Mouse (Mus musculus) liver, postnatal 0 days (tissue): Measurements from ENCODE around the gene Pitpnm1.

Experiments used
- CTCF ChIP-seq: sonication (generic); IDR thresholded peaks from 2 replicates; pipeline ENCODE4 v1.5.1; 2016; ENCODE audit warnings: antibody characterized with exemption, low read depth
- EP300 ChIP-seq: IDR thresholded peaks from 2 replicates; pipeline ENCODE4 v1.6.1; 2016; ENCODE audit warnings: antibody characterized with exemption, low read depth, mild to moderate bottlenecking

DNA sequence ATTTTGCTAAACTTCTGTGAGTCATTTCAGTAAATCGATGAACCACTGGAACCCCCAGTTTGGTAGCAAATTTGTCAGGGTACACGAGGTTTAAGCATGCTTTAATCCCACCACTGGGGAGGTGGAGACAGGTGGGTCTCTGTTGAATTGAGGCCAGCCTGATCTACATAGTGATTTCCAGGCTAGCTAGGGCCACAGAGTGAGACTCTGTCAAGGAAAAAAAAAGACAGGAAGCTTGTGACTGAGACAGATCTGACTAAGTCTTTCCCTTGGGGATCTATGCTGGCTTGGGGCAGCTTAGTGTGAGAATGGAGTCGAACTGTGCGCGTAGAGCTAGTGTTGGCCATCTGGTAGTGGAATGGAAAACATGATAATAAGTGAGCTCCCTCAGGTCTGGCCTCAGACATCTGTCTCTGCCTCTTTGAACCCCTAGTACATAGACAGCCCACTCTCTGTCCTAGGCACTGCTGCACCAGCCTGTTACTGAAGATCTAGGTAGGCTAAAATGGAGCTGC lies 47.2 kb upstream of the Pitpnm1 start:
- TF ChIP-seq CTCF, result no peak
- TF ChIP-seq EP300, result no peak
